Mouse (Mus musculus) CH12.LX (cell line): ENCODE results near the gene Tal1. TPM values are rescaled to one million over a fixed set of nuclear protein-coding genes. Genes with fewer than 3 reads are reported as not detected.

Experiments used
- DNase-seq: peaks from one replicate; pipeline ENCODE4 v3.0.0-alpha.2; 2013; ENCODE audit errors: extremely low read depth
- H3K27ac ChIP-seq: 2 replicates; pipeline ENCODE4 v1.5.1; 2012; ENCODE audit warnings: low read depth, mild to moderate bottlenecking, control low read depth, moderate library complexity; ENCODE audit not compliant: insufficient read depth
- H3K27me3 ChIP-seq: replicated peaks from 2 replicates; pipeline ENCODE3; 2012; ENCODE audit warnings: inconsistent platforms
- H3K36me3 ChIP-seq, 2 experiments: replicated peaks in 1 of 2; 2 replicates each; pipeline versions ENCODE3 to v1.6.1; 2012; ENCODE audit warnings: inconsistent platforms in 1 of 2, low read length in 1 of 2, mild to moderate bottlenecking in 1 of 2, mixed read lengths in 1 of 2, moderate library complexity in 1 of 2; ENCODE audit not compliant: control insufficient read depth in 1 of 2, insufficient read depth in 1 of 2
- H3K4me1 ChIP-seq, 2 experiments: 2 replicates each; pipeline ENCODE4 v1.6.1; 2012; ENCODE audit warnings: inconsistent platforms in 1 of 2, moderate library complexity in 1 of 2; ENCODE audit not compliant: insufficient read depth in 2 of 2, control insufficient read depth in 1 of 2
- H3K4me2 ChIP-seq: 2 replicates; pipeline ENCODE4 v1.6.1; 2012; ENCODE audit warnings: low read depth, mild to moderate bottlenecking, control low read depth; ENCODE audit not compliant: poor library complexity, insufficient read depth, severe bottlenecking
- H3K4me3 ChIP-seq, 3 experiments: fragments of 150-350 bp in 1 of 3; sonication (generic) in 1 of 3; replicated peaks in 1 of 3; 2 replicates each; pipeline versions ENCODE3 to v1.5.1; 2011 to 2012; ENCODE audit warnings: low read depth in 2 of 3, low read length in 2 of 3, mild to moderate bottlenecking in 2 of 3, moderate library complexity in 2 of 3, control low read depth in 1 of 3, improper control_type of control experiment in 1 of 3, inconsistent platforms in 1 of 3, mixed read lengths in 1 of 3; ENCODE audit not compliant: poor library complexity in 1 of 3
- H3K79me2 ChIP-seq: replicated peaks from 2 replicates; pipeline ENCODE4 v1.6.1; 2012; ENCODE audit warnings: mild to moderate bottlenecking, moderate library complexity; ENCODE audit not compliant: control insufficient read depth, poor library complexity, insufficient read depth, severe bottlenecking; ENCODE audit errors: extremely low read depth
- H3K9ac ChIP-seq: 2 replicates; pipeline ENCODE4 v1.6.1; 2012; ENCODE audit warnings: low read depth, mild to moderate bottlenecking, control low read depth, moderate library complexity; ENCODE audit not compliant: insufficient read depth
- H3K9me3 ChIP-seq: replicated peaks from 2 replicates; pipeline ENCODE3; 2012; ENCODE audit warnings: low read length, inconsistent platforms, mixed read lengths
- BHLHE40 ChIP-seq: IDR thresholded peaks from 2 replicates; pipeline ENCODE4 v1.6.1; 2011; ENCODE audit warnings: mild to moderate bottlenecking, low read depth, low read length, improper control_type of control experiment
- CHD1 ChIP-seq: IDR thresholded peaks from 2 replicates; pipeline ENCODE4 v1.6.1; 2012; ENCODE audit warnings: low read depth, low read length, improper control_type of control experiment, inconsistent platforms
- CTCF ChIP-seq, 2 experiments: IDR thresholded peaks in 1 of 2; conservative IDR thresholded peaks in 1 of 2; 2 replicates each; pipeline ENCODE4 v1.5.1; 2011 to 2012; ENCODE audit warnings: low read depth in 2 of 2, low read length in 2 of 2, improper control_type of control experiment in 1 of 2, inconsistent platforms in 1 of 2, mild to moderate bottlenecking in 1 of 2, moderate library complexity in 1 of 2
- E2F4 ChIP-seq: IDR thresholded peaks from 2 replicates; pipeline ENCODE4 v1.6.1; 2011; ENCODE audit warnings: low read depth, low read length, improper control_type of control experiment; ENCODE audit not compliant: insufficient replicate concordance
- EP300 ChIP-seq: IDR thresholded peaks from 2 replicates; pipeline ENCODE4 v1.6.1; 2011; ENCODE audit warnings: low read length, improper control_type of control experiment
- GABPA ChIP-seq: IDR thresholded peaks from 2 replicates; pipeline ENCODE4 v1.6.1; 2012; ENCODE audit warnings: low read depth, low read length, improper control_type of control experiment, inconsistent platforms; ENCODE audit not compliant: insufficient replicate concordance
- JUN ChIP-seq: IDR thresholded peaks from 2 replicates; pipeline ENCODE4 v1.6.1; 2011; ENCODE audit warnings: low read depth, mild to moderate bottlenecking, low read length, improper control_type of control experiment, moderate library complexity; ENCODE audit not compliant: insufficient read depth
- KAT2A ChIP-seq: IDR thresholded peaks from 2 replicates; pipeline ENCODE4 v1.6.1; 2012; ENCODE audit warnings: low read length, improper control_type of control experiment, inconsistent platforms; ENCODE audit not compliant: insufficient replicate concordance
- MAFK ChIP-seq: IDR thresholded peaks from 2 replicates; pipeline ENCODE4 v1.6.1; 2011; ENCODE audit warnings: low read length, improper control_type of control experiment; ENCODE audit not compliant: insufficient replicate concordance
- MAZ ChIP-seq: IDR thresholded peaks from 2 replicates; pipeline ENCODE4 v1.6.1; 2012; ENCODE audit warnings: low read depth, mild to moderate bottlenecking, inconsistent platforms, low read length, improper control_type of control experiment, moderate library complexity
- MEF2A ChIP-seq: IDR thresholded peaks from 2 replicates; pipeline ENCODE4 v1.6.1; 2014; ENCODE audit warnings: low read depth, mild to moderate bottlenecking, inconsistent platforms, low read length, improper control_type of control experiment, borderline replicate concordance
- MXI1 ChIP-seq: IDR thresholded peaks from 2 replicates; pipeline ENCODE4 v1.6.1; 2011; ENCODE audit warnings: mild to moderate bottlenecking, low read depth, low read length, improper control_type of control experiment
- NRF1 ChIP-seq: IDR thresholded peaks from 2 replicates; pipeline ENCODE4 v1.6.1; 2014; ENCODE audit warnings: low read depth, mild to moderate bottlenecking, inconsistent platforms, low read length, improper control_type of control experiment, moderate library complexity
- POLR2AphosphoS2 ChIP-seq: IDR thresholded peaks from 2 replicates; pipeline ENCODE4 v1.6.1; 2011; ENCODE audit warnings: low read depth, low read length, improper control_type of control experiment
- RAD21 ChIP-seq: IDR thresholded peaks from 2 replicates; pipeline ENCODE4 v1.6.1; 2011; ENCODE audit warnings: low read depth, mild to moderate bottlenecking, low read length, improper control_type of control experiment, moderate library complexity
- SIN3A ChIP-seq: IDR thresholded peaks from 2 replicates; pipeline ENCODE4 v1.6.1; 2012; ENCODE audit warnings: low read length, improper control_type of control experiment, inconsistent platforms
- SMC3 ChIP-seq: IDR thresholded peaks from 2 replicates; pipeline ENCODE4 v1.6.1; 2011; ENCODE audit warnings: low read depth, low read length, improper control_type of control experiment
- TBP ChIP-seq: conservative IDR thresholded peaks from 2 replicates; pipeline ENCODE4 v1.6.1; 2011; ENCODE audit warnings: low read depth, low read length, improper control_type of control experiment
- TCF12 ChIP-seq: IDR thresholded peaks from 2 replicates; pipeline ENCODE4 v1.6.1; 2014; ENCODE audit warnings: low read depth, mild to moderate bottlenecking, inconsistent platforms, low read length, improper control_type of control experiment
- USF2 ChIP-seq: conservative IDR thresholded peaks from 2 replicates; pipeline ENCODE4 v1.6.1; 2011; ENCODE audit warnings: low read depth, low read length, improper control_type of control experiment
- ZC3H11A ChIP-seq: IDR thresholded peaks from 2 replicates; pipeline ENCODE4 v1.6.1; 2012; ENCODE audit warnings: low read depth, mild to moderate bottlenecking, inconsistent platforms, low read length, improper control_type of control experiment
- ZMIZ1 ChIP-seq: IDR thresholded peaks from 2 replicates; pipeline ENCODE4 v1.6.1; 2012; ENCODE audit warnings: low read depth, mild to moderate bottlenecking, inconsistent platforms, low read length, improper control_type of control experiment
- dilution Hi-C: fragments of 300-500 bp; cut with MboI; formaldehyde crosslinking; loops from 2 replicates; pipeline ENCODE4 v1.14.3; 2020; ENCODE audit warnings: low sequenced_read_pairs; ENCODE audit not compliant: extremely low pct_unique_long_range_greater_than_20kb, extremely low pct_ligation_motif_present
- in situ Hi-C: fragments of 300-500 bp; cut with MboI; formaldehyde crosslinking; loops from 3 replicates; pipeline ENCODE4 v1.14.3; 2019; ENCODE audit warnings: low sequenced_read_pairs, low pct_ligation_motif_present, low pct_unique_long_range_greater_than_20kb, mixed read lengths
- polyA plus RNA-seq: library from polyadenylated mRNA; unstranded; fragments of >175 nt; gene quantifications from 2 replicates; pipeline ENCODE4 v1.2.1, GENCODE M21; 2012; ENCODE audit warnings: low read depth; ENCODE audit not compliant: insufficient read length
- total RNA-seq, 2 experiments: library from RNA; depleted of rRNA; stranded (reverse); fragments of 300-350 nt in 1 of 2; fragments of >200 nt in 1 of 2; gene quantifications; 2 replicates each; pipeline ENCODE4 v1.2.3; 2012 to 2014

The Tal1 gene
- total and polyA plus RNA-seq, 3 experiments: 0.12 to 0.34 (median 0.13) TPM

GRCm38 (mm10) chr4:115047750-115048149 is 8.5 kb upstream of the Tal1 start (continued):
- TF ChIP-seq NRF1 (no peak), RAD21 (peak; percentile 39), USF2 (no peak), MXI1 (no peak), MAZ (no peak), TCF12 (no peak), GABPA (no peak), EP300 (no peak)

- Histone ChIP-seq H3K4me3 (peak overlapping the region in 1 of 3 experiments; percentile 8), H3K36me3 (peaks cover 0 to 12% of the 10 kb centered on the region in 2 experiments), H3K4me1 (peaks cover 3 to 7% of the 10 kb centered on the region in 2 experiments; a peak in 3 of 4 replicates), H3K9ac (no peak overlapping the region), H3K27ac (no peak overlapping the region), H3K27me3 (peaks cover 49% of the 10 kb centered on the region), H3K4me2 (peak overlapping the region; percentile 22; the same call in 1 of the 2 replicates), H3K9me3 (no peaks in the 10 kb centered on the region), H3K79me2 (no peaks in the 10 kb centered on the region)
- dilution Hi-C loops (no loop called here), in situ Hi-C loops (loop anchor here (5.0 kb wide), 1 partner anchor 34 kb away; no protein-coding TSS in a partner anchor)
- no peak for DNase-seq
- TF ChIP-seq RAD21 (no peak), MXI1 (no peak), POLR2AphosphoS2 (no peak), EP300 (no peak), MEF2A (no peak), USF2 (no peak), ZMIZ1 (no peak), CHD1 (no peak), TCF12 (no peak), MAFK (no peak), JUN (no peak), ZC3H11A (no peak), CTCF (conservative IDR thresholded peaks at IDR 0.05 in 1 of 2, IDR thresholded peaks at IDR 0.05 in 1 of 2; ENCODE audit: low read depth in 2 of 2, low read length in 2 of 2) (no peak), GABPA (no peak), BHLHE40 (no peak), E2F4 (no peak), SMC3 (no peak), TBP (no peak), KAT2A (no peak), SIN3A (no peak)
These were observed 8.0 kb upstream of the Tal1 start for GRCm38 (mm10) chr4:115048190-115048589.
